Mouse (Mus musculus) small intestine, adult 2 months (tissue): ENCODE measurements around the gene Tst.

Experiments
- CTCF ChIP-seq: fragments of 200-500 bp; IDR thresholded peaks from 2 replicates; pipeline ENCODE4 v1.5.1; 2012; ENCODE audit warnings: low read depth, mild to moderate bottlenecking, control low read depth, inconsistent platforms, low read length, moderate library complexity, mixed read lengths; ENCODE audit not compliant: insufficient replicate concordance, insufficient read length; ENCODE audit errors: extremely low read depth
- POLR2A ChIP-seq: fragments of 200-500 bp; IDR thresholded peaks from 2 replicates; pipeline ENCODE4 v1.6.1; 2012; ENCODE audit warnings: low read depth, mild to moderate bottlenecking, control low read depth, inconsistent platforms, low read length, moderate library complexity

GRCm38 (mm10) chr15:78374204-78374603 is 31.5 kb downstream of the Tst start:
- no peak for TF ChIP-seq POLR2A
- no peak for TF ChIP-seq CTCF
